Mouse (Mus musculus) heart, postnatal 36 days (tissue): ENCODE measurements around the gene Skap1. TPM values are rescaled to one million over a fixed set of nuclear protein-coding genes. Genes with fewer than 3 reads are reported as not detected.

Source experiments
- DNase-seq, 2 experiments: peaks; one replicate each; pipeline ENCODE4 v3.0.0; 2021 to 2022
- intact Hi-C: fragments of 180-260 bp; cut with DNase I; formaldehyde crosslinking; loops from one replicate; pipeline ENCODE4 v1.15.1; 2025
- total RNA-seq, 2 experiments: library from RNA; stranded (reverse); gene quantifications; 2 replicates each; pipeline ENCODE4 v1.2.3; 2021

The Skap1 gene
- total RNA-seq, 2 experiments from 2014 or later = 0.30 TPM; not detected in 1

GRCm38 (mm10) chr11:96550960-96551703, 86.7 kb downstream of the Skap1 start:
- DNase-seq = no peak
- intact Hi-C loops = no loop called here

- peak; percentile 12 to 20 for DNase-seq
- intact Hi-C loops = loop anchor here (1.0 to 2.0 kb wide), 4 partner anchors 69 to 308 kb away; no protein-coding TSS in a partner anchor
These were observed 88.7 kb downstream of the Skap1 start for GRCm38 (mm10) chr11:96553091-96553490.

DNA sequence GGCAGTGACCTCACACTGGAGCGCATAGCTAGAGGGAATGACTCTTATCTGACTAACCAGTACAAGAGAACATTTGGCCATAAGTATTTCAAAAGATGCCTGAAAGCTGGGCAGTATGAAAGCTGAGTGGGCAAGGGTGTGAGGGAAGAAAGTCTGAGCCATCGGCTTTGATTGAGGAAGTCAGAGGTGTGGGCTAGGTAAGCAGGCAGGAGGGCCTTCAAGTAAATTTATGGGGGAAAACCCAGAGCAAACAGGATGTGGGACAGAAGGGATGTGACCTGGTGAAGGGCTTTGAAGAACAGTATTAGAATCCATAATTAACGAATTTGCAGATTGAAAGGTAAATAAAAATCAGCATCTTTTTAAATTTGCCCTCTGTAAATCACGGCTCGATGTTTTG, 95.8 kb downstream of the Skap1 start:
- no peak for DNase-seq
- intact Hi-C loops = no loop called here

DNA sequence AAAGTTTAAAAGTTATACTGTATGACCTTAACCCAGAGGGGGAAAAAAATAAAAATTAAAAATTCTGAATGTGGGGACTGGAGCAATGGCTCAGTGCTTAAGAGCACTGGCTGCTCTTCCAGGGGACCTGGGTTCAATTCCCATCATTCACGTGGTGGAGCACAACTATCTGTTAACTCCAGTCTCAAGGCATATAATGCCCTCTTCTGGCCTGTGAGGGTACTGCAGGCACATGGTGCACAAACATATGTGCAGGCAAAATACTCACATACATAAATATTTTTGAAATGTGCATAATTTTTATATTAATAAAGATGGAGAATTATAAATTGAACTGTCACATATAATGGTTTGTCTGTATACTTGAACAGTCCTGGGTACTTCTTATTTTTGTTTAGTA, 99.7 kb downstream of the Skap1 start:
- no peak for DNase-seq
- intact Hi-C loops = no loop called here

- intact Hi-C loops = no loop called here
These were observed 108.1 kb downstream of the Skap1 start for GRCm38 (mm10) chr11:96572515-96572914.

GRCm38 (mm10) chr11:96576491-96577427, 112.4 kb downstream of the Skap1 start:
- intact Hi-C loops = no loop called here
- DNase-seq = no peak

More at GRCm38 (mm10) chr11:96572515-96572914, 108.1 kb downstream of the Skap1 start:
- no peak for DNase-seq

GRCm38 (mm10) chr11:96578551-96579283, 114.3 kb downstream of the Skap1 start:
- intact Hi-C loops = no loop called here
- DNase-seq = no peak

DNA sequence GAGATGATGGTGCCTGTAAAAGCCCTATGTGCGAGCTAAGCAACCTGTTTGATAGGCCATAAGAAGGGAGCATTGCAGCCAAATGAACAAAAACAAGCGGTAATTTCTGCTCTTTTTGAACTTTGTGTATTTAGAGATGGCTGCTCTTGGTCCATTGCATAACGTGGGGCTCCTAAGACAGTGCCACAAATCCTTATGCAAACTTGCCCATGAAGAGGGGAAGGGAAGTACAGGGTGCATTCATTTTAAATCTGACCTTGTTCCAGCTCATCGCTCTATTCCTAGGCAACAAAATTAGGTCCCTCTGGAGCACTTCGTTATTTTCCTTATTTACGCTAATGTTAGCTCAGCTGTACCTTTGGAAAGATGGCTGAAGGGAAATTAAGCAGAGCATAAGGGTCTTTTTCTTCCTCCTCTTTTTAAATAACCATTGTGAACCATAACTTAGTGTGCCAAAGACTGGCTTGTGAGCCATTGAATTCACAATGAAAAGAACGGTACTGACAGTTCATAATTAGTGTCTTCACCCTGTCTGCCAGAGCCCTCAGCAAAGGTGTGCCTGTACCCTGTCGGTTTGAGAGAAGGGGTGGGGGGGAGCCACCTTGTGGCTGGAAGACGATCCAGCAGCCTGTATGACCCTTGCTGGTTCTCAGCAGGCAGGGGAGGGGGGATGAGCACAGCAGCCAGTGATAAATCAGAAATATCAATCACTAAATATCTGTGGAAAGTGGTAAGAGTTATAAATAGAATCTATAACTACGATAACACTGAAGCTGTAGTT, 117.4 kb downstream of the Skap1 start:
- intact Hi-C loops = loop anchor here (5.0 kb wide), 1 partner anchor 41 kb away; no protein-coding TSS in a partner anchor
- peak in 1 of 2 experiments; percentile 8 for DNase-seq

DNA sequence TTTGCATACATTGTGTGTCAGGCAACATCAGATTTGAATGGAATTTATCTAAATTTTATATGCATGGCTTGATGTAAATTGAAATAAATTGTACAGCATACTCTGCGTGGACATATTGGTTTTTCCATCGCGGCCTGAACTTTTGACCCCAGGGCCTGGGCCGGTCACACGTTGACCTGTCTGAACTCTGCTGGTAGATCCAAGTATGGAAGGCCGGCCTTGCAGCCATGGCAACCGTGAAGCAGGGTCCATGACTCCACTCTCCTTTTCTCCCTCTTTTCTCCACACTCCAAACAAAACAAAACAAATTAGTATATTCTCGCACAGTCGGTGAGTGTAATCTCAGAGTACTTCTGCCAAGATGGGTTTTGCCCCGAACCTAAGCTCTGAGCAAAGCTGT, 118.2 kb downstream of the Skap1 start:
- no peak for DNase-seq
- intact Hi-C loops = loop anchor here (5.0 kb wide), 1 partner anchor 40 kb away; no protein-coding TSS in a partner anchor

DNA sequence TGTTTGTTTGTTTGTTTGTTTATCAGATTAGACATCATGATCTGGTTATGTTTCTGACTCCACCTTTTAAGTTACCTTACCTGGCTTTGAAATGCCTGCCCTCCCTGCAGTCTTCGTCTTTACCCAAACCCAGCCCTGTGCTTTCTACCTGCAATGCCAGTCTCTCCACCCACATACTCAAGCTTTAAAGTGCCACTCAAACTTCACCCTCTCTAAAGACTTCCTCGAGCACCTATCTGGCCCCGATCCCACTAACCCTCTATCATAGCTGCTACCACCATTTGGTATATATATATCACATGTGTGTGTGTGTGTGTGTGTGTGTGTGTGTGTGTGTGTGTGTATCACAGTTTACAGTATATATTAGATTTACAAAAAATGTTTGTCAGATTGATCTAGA, 125.4 kb downstream of the Skap1 start:
- no peak for DNase-seq
- intact Hi-C loops = no loop called here

DNA sequence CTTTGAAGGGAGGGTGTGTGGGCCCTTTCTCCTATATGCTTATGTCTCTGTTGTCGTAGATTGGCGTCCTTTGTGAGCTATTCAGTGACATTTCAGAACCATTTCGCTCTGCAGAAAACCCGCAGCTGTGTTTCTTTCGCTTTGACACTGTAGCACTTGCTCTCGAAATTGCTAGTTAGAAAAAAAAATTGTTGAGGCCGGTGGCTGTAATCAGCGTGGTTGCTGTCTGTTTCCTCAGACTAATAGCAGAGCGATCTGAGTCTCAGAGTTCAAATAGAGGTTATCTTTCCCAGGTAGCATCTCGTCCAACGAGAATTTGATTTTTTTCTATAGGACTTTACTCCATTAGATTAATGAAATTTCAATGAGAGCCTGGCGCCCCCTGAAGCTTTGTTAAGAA, 131.5 kb downstream of the Skap1 start:
- intact Hi-C loops = no loop called here
- no peak for DNase-seq

- intact Hi-C loops = no loop called here
- no peak for DNase-seq
These were observed 131.9 kb downstream of the Skap1 start for GRCm38 (mm10) chr11:96596301-96596700.

DNA sequence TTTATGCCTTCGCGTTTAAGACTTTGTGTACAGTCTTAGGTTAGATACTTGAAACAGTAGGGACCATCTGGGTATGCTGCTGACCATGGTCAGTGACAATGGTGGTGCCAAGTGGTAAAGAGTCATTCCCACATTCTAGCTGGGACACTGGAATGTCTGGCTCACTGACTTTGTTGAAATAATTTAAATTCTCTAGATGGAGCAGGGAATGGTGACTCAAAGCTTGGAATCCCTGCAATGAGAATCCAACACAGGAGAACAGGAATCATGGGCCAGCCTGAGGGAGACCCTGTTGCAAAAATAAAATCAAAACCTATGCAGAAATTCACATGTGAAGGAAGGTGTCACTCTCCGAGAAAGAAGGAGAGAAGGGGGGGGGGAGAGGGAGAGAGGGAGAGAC, 138.4 kb downstream of the Skap1 start:
- DNase-seq = no peak
- intact Hi-C loops = no loop called here

- intact Hi-C loops = no loop called here
- DNase-seq = no peak
These were observed 139.9 kb downstream of the Skap1 start for GRCm38 (mm10) chr11:96604306-96604705.

DNA sequence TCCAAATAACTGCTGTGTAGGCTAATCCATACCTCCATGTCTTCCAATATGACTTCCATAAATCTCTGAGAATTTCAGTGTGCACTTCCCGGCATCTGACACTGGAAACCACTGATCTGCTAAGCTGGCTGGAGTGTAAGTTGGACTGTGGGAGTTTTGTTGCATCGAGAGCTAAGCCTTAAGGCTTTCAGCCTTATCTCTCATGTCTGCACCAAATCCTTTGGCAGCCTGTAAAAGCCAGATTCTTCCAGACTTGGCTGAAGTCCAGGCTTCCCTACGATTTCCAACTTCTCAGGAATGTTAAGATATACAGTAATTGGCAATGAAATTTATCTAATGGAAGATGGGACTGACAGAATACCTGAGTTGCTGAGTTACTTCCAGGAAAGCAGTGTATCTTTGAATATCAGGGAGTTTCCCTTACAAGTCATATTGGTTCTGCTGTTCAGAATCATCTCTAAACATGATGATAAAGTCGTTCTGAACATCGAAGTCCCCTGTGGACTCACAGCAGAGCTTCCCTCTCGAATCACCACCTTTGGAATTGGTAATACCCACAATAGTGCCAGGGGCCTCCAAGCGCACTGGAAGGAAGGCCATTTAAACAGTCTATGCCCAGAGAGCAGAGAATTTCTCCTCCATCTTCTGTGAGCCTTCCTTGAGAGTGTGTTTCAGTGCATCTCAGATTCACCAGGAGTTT, 140.5 kb downstream of the Skap1 start:
- intact Hi-C loops = no loop called here
- no peak for DNase-seq

DNA sequence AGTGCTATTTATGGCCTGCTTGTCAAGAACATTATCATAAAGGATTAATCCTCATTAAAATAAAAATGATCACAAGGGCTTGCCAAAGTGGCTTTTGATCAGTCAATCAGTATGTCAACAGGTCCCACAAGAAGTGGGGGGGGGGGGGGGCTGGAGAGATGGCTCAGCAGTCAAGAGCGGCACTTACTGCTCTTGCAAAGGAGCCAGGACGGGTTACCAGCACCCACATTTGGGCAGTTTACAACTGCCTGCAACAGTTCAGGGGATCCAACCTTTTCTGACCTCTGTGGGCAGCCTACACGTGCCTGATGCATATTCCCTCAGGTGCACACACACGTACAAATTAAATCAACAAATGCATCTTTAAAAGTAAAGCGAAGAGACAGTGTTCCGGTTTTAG, 141.1 kb downstream of the Skap1 start:
- intact Hi-C loops = no loop called here
- DNase-seq = no peak

DNA sequence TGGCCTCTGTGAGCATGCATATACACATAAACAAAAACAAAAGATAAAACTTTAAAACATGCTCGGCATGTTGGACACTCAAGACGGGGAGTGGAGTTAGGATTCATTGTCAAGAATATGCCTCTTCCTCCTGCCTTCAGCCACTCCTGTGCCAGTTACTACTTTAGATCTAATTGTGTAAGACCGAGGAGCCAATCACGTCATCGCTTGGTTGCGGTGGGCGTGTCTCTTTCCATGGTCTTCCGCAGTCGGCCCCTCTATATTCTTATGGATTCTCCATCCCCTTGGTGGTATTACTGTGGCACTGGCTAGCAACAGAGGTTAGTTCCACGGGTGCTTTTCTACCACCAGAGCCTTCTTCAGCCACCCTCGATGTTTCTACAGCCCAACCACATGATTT, 148.2 kb downstream of the Skap1 start:
- DNase-seq = no peak
- intact Hi-C loops = no loop called here

GRCm38 (mm10) chr11:96616792-96617191, 152.4 kb downstream of the Skap1 start:
- intact Hi-C loops = no loop called here
- DNase-seq = no peak

GRCm38 (mm10) chr11:96618789-96619445, 154.5 kb downstream of the Skap1 start:
- no peak for DNase-seq
- intact Hi-C loops = no loop called here
